Mouse (Mus musculus): ENCODE measurements around the gene Ebf1.

Gene Ebf1

GRCm38 (mm10) chr11:44619131-44619886 is 2.2 kb downstream of the Ebf1 start:
- DNase-seq (ENCODE audit: low spot score in 2 of 2): no peak

DNA sequence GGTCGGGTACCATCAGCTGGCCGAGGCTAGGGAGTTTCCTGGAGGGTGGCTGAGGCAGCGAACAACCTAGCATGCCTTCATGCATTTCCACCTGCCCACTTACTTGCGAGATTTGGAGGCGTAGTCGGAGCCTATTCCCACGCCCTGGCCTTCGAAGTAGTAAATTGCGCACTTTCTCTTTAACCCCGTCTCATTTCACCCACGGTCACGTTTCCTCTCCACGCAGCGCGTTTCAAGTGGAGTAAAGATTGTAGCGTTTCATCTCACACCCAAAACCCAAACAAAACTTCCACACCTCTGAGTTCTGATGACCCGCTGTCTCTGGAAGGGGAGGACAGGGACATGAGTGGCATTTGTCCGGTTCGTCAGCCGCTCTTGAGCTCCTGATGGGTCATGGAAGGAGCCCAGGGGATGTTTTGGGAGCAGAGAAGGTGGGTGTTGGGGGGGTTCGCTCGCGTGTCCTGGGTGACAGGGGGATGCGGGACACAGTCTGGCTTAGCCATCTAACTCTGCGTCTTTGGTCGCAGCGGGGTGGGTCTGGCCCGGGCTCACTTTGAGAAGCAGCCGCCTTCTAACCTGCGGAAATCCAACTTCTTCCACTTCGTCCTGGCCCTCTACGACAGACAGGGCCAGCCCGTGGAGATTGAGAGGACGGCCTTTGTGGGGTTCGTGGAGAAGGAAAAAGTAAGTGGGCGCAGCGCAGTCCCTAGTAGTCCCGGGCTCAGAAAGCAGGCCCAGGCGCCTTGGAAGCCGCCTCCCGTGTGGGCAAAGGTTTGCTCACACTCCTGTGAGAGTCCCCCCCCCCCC is 3.0 kb downstream of the Ebf1 start:
- DNase-seq (ENCODE audit: low spot score in 2 of 2): no peak

DNA sequence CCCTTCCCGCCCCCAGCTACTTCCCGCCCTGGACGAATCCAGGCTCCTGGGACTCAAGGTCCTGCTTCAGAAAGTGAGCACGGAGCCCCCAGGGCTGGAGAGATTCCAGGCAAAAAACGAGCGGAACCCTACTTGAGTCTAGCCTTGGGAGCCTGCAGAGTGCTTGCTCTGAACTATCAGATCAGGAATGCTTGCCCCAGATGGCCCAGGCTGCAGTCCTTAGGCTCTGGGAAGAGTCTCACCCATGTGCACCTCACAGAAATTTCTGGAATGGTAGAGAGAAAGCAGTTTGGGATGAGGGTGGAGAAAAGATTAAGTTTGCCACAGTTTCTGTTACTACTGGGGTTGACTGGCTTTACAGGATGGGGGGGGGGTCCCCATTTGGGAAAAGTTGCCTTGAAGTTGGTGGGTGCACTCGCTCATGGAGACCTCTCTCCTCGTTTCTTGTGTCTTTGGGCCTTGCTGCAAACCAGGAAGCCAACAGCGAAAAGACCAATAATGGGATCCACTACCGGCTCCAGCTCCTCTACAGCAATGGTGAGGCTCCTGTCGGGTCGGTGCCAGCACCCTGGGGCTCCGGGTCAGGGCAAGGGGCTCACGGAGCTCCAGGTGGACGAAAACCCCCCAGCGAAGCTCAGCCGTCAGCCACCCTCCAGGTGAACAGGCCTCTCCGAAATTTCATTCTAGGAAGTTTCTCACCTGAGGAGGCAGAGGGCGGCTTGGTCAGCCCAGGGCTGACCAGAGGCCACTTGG is 3.8 kb downstream of the Ebf1 start:
- DNase-seq (ENCODE audit: low spot score in 2 of 2): no peak

DNA sequence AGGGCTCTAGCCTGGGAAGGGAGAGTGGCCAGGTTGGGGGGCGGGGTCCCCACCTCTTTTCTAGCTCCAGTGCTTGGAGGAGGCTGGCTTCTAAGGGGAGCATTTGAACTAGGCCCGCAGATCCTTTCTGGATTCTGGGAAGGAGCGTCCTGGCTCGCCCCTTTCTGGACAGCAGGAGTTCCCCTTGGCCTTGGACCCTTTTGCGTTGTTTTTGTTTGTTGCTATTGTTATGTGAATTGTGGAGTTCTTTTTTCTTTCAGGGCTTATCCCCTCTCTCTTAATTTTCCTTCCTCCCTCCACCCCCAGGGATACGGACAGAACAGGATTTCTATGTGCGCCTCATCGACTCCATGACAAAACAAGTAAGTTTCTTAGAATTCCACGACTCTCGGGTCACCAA is 4.5 kb downstream of the Ebf1 start:
- DNase-seq (ENCODE audit: low spot score in 2 of 2): no peak

DNA sequence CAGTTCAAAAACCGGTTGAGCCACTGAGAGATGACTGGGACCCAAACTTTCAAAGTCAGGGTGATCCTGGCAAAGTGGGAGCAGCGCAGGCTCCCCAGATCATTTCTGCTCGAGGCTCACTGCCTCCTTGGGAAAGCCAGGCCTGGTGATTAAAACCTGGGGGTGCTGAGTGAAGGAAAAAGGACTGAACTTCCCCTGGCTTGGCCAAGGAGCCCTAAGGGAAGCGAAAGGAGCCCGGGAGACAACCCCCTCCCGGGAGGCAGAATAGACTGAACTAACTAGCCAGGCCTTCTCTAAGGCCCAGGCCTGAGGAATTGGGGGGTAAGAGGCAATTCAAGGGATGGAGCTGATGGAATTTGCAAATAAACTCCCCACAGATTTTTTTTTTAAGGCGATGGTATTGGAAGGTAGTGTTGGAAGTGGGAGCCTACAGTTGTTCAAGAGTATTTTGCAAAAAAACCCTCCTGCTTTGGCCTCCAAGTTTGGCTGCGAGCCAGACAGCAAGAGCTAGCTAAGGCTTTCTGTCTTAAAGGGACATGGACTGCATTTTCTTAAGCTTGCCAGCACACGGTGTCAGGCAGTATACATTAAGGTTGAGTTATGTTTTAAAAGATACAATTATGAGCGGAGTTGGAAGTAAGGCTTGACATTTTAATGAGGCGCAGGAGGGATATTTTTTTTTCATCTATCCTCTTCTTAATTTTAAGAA is 5.1 kb downstream of the Ebf1 start:
- no peak for DNase-seq (ENCODE audit: low spot score in 2 of 2)

GRCm38 (mm10) chr11:44624564-44624963 is 7.4 kb downstream of the Ebf1 start:
- no peak for DNase-seq (ENCODE audit: low spot score in 2 of 2)

DNA sequence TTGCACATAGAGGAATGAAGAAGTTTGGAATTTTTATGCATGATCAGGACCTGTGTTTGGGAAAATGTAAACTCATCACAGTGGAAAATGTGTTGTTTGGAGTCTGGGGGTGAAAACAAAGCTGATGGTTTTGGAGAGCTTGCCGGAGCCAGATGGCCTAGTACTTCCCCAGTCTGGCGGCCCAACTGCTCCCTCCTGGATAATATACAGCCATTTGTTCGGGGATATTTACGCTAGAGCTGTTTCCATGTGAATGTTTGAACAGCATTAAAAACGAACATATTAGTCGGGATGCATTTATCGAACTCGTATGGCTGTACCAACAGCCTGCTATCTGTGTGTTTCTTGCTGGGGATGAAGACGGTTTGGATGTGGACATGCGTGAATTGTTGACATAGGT is 8.9 kb downstream of the Ebf1 start:
- no peak for DNase-seq (ENCODE audit: low spot score in 2 of 2)

DNA sequence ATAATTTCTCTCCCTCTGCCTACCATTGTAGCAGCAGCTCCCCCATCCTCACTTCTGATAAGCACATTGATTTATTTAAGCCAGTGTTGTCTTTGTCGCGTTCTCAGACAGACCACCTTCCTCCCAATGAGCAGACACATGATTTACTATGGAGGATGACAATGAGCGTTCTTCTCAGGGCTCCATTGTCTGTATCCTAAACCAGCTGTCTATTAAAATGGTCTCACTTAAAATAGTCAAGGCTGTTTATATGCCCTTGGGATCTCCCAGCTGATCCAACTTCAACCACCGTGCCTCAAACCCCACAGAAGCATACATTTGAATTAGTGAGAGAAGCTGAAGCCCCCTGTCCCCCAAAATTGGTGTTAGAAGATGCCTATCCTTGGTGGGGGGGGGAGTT is 11.3 kb downstream of the Ebf1 start:
- no peak for DNase-seq (ENCODE audit: low spot score in 2 of 2)

DNA sequence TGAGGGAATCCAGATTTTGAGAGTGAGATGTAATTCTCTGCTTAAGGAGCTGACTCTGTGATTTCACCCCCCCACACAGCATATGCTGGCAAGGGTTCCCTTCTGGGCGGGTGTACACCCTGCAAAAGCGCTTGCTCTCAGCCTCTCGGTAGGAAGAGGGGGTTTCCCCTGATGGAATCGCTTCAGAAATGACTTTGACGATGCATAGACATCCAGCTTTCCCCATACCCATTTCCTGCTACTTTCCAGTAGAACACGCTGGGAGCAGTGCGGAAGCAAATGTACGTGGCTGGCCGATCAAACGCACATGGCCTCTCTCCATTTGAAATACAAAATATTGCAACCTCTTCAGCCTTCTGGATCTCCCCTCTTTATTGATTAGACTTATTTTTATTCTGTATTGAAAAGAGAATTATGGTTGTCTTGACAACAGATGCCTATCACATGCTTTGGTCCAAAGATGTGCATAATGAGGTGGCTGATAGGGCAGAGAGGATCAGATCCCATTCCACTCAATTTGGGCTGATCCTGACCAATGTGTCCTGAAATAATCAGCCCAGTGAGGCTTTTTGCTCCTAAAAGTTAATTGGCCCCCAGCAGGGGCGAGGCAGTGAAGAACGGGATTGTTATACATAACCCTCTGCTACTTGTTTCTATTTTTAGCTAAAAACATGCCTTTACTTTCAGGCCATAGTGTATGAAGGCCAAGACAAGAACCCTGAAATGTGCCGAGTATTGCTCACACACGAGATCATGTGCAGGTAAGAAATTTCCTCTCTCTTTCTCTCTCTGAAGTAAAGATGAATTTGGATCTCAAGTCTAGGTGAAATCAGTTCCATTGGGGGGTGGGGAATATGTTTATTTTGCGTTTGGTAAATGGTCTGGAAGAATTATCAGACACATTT is 15.2 kb downstream of the Ebf1 start:
- DNase-seq (ENCODE audit: low spot score in 2 of 2): no peak

DNA sequence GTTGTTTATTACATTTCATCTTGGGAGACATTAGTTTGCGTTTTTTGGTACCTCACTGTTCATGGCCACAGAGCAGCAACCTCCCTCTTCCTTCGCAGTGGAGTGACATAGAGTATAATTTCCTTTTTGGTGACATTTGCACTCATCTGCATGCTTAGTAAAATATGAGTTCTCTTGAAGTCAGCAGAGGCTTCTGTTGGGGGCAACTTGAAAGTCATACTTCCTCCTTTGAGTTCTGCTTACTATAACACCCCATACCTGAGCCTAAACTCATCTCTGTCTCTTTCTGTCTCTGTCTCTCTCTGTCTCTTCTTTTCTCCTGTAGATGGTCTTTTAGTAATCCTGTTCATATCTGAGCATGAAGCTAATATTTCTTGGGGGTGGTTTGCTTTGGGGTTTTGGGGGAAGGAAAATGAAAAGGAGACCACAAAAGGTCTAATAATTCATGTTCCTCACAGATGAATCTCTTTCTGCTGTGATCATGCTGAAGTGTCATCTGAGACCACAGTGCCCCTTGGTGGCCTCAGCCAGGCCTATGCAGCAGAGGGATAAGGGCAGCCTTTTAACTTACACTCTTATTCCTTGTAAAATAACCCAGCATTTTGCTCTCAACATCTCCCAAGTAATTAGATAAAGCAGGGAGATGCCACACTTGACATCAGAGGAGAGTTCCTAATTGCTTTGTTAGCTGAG is 16.0 kb downstream of the Ebf1 start:
- no peak for DNase-seq (ENCODE audit: low spot score in 2 of 2)

DNA sequence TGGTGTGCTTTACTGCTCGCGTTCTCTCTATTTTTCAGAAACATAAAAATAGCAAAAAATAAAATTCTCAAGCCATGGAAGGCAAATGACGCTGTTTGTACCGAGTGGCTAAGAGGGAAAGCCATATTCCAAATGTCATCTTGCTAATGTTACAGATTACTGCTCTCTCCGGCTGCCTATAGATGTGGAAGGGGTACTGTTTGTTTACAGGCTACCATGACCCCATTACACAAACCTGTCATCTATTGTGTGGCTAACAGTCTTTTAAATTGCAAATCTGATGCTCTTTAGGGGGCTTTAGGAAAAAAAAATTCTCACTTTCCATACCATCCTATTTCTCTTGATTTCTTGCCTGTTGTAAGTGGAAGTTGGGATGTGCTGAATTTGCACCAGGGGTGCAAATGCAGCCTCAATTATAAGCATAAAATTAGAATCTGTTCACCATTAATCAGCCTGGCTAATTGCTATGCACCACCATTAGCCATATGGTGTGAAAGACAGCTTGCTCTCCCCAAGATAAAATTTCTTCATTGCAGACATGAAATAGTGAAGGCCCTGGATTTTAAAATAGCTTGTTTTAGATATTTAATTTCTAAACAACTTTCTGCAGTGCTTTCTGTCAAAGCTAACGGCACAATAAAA is 17.6 kb downstream of the Ebf1 start:
- DNase-seq (ENCODE audit: low spot score in 2 of 2): no peak

- no peak for DNase-seq (ENCODE audit: low spot score in 2 of 2)
Measured at GRCm38 (mm10) chr11:44636241-44636640, 19.1 kb downstream of the Ebf1 start.

DNA sequence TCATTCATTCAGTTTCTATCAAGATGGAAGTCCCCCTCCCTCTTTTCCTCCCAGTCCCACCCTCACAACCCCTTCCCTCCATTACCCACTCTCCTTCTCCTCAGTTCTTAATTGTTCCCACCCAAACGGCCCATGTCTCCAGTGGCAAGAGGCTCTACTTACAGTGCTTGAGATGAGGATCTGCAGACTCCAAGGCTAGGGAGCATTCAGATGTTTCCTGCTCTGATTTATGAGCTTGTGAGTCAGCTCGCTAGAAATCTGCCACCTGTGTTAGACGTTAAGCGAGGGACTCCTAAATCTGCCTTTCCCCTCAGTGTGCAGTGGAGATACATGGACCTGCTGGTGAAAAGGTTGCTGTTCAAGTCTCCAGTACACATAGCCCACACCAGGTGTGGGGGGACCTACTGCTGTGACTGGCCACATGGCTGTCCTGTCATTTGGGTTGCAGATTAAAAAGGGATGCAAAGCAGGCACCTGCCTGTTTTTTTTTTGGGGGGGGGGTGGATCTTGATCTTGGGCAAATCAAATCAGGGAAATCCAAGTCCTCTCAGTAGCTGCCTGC is 21.2 kb downstream of the Ebf1 start:
- DNase-seq (ENCODE audit: low spot score in 2 of 2): no peak

DNA sequence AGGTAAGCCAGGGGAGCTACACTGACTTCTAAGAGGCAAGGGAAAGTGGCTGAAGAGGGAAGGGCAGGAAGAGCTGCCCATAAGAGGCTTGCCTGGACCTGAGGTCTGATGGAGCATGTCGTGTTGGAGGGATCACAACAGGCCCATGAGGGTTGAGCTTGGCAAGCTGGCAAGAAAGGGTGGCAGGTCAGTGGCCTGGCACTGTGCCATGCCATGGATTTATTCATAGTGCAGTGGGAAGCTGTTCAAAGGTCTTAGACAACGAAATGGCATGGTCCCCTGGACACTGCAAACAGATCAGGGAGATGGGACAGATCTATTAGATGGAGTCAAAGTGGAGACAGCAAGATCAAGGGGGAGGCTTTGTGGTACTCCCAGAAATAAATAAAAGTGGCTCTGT is 24.4 kb downstream of the Ebf1 start:
- no peak for DNase-seq (ENCODE audit: low spot score in 2 of 2)

GRCm38 (mm10) chr11:44654340-44655019 is 37.4 kb downstream of the Ebf1 start:
- no peak for DNase-seq (ENCODE audit: low spot score in 2 of 2)

GRCm38 (mm10) chr11:44655468-44655867 is 38.4 kb downstream of the Ebf1 start:
- DNase-seq (ENCODE audit: low spot score in 2 of 2): no peak

GRCm38 (mm10) chr11:44656916-44657315 is 39.8 kb downstream of the Ebf1 start:
- no peak for DNase-seq (ENCODE audit: low spot score in 2 of 2)

DNA sequence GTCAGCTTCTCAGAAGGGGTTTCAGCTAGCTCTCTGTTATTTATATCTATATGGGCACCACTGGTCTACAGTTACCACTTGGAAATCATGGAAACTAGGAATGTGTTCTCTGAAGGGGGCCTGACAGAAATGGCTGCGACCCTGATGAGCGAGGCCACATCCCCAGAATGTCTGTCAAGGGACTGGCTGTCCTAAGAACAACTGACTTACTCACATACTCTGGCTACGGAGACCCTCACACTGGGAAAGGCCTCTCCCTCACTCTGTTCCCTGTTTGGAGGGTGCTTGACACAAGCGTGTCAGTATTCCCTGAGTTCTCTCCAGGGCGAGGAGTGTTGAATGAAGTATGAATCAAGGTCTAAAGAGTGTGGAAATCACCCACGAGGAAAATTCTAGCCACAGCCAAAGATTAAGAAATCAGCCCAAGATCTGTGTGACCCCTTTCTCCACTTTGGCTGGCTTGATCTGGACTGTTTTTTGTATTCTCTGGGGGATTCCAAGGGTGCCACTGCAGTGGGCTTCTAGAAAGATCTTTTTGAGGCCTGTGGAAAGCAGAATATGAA is 40.8 kb downstream of the Ebf1 start:
- no peak for DNase-seq (ENCODE audit: low spot score in 2 of 2)

- DNase-seq (ENCODE audit: low spot score in 2 of 2): no peak
Measured at GRCm38 (mm10) chr11:44661875-44662274, 44.8 kb downstream of the Ebf1 start.

Measured in thymus, postnatal 10 days (tissue).